Mouse (Mus musculus) retina, embryonic 14.5 days (tissue): ENCODE measurements around the gene Cybrd1.

Experiments
- DNase-seq: peaks from one replicate; pipeline ENCODE4 v3.0.0-alpha.2; 2015; ENCODE audit warnings: low spot score

Gene Cybrd1

GRCm38 (mm10) chr2:71117797-71118708 is at the start of gene Cybrd1:
Gene Cybrd1, plus strand, starts transcription at chr2:71117923.
- DNase-seq, result peak; percentile 37

DNA sequence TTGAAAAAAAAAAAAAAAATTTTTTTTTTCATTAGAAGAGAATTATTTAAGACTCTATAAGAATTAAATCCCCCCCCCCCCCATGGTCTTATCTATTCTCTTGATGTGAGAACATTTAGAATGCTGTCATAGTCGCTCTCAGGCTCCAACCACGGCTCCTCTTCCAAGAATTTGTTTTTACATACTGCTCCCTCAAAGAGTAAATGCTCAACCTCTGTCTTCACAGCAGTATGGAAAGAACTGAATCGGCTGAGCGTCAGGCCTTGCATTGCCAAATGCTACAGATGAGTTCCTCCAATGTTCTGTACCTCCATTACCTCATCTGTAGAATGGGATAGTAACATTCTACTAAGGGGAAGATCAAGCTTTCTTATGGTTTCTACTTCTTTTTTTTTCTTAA is 46.1 kb upstream of the Cybrd1 start:
- DNase-seq, result no peak

DNA sequence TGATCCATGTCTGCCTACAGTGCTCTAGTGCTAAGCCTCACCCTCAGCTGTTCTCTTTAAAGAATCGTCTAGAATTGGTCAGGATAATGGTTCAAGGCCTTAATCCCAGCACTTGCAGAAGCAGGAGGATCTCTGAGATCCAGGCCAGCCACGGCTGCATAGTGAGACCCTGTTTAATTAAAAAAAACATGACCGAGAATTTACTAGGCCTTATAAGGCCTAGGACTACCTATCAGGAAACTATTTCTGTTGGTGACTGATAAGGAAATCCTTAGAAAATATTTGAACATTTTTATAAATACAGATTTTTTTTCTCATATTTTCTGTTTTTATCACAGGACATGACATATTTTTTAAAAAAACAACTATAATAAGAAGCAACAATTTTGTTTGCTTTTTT is 44.4 kb upstream of the Cybrd1 start:
- no peak for DNase-seq

- DNase-seq, result no peak
Measured at GRCm38 (mm10) chr2:71073828-71074227, 43.9 kb upstream of the Cybrd1 start.

DNA sequence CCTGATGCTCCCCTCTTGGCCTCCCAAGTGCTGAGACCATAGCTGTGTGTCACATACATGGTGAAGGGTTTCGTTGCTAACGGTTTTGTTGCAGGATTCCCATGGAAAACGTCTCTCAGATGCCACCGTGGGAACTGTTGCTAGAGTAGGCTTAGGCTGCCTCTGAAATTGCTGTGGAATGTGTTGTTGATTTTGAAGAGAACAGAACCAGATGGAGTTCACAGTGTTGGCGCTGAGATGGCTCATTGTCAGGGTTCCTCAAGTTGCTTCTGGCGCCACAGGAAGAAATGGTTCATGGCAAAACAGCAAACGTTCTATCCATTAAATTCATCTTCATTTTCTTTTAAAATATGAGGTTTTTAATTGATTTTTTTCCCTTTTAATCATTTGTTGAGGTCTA is 35.3 kb upstream of the Cybrd1 start:
- no peak for DNase-seq

- no peak for DNase-seq
Measured at GRCm38 (mm10) chr2:71083454-71084193, 34.1 kb upstream of the Cybrd1 start.

DNA sequence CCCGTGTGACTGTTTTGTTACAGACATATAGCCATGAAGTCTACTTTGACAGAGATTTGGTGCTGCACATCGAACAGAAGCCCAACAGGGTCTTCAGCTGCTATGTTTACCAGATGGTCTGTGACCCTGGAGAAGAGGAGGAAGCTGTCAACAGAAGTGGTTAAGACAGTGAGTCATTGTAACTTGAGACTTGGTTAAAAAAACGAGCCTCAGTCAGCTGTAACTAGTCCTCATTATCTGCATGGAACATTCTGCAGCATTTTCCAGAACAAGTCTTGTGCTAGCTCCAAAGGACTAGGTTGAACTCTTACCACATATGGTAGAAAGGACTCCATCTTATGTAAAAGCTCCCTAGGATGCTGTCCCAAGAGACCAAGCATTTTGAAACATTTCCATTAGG is 28.0 kb upstream of the Cybrd1 start:
- DNase-seq, result no peak

GRCm38 (mm10) chr2:71090660-71091445 is 26.9 kb upstream of the Cybrd1 start:
- peak; percentile 47 for DNase-seq

- DNase-seq, result no peak
Measured at GRCm38 (mm10) chr2:71096170-71096569, 21.6 kb upstream of the Cybrd1 start.

DNA sequence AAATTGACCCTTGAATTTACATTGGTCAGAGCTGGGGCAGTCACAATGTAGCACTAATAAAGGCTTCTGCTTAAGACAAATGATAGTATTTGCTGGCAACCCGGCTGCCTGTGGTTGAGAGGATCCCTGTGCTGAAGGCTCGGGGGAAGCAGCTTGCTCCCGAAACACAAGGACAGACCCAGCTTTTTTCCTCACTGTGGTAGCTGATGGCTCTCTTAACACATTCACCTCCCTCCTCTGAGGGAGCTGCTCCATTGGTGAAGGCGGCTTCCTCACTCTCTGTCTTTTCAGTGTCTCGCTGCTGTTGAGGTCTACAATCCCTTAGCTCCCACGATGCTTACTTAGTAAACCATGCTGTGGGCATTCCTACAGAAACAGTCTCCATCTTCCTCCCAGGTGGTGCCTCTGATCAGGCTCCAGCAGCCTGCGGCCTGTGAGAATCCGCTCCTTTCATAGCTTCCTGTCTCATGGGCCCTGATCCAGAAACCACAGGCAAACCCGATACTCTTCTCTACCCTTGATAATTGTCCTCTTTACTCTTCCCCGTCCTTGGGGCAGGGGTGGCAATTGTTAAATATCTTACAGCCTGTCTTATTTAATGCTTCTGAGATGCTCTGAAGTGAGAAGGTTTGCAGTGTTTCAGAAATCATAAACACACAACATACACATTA is 15.0 kb upstream of the Cybrd1 start:
- DNase-seq, result no peak

GRCm38 (mm10) chr2:71103292-71103680 is 14.4 kb upstream of the Cybrd1 start:
- DNase-seq, result no peak

- no peak for DNase-seq
Measured at GRCm38 (mm10) chr2:71104696-71105095, 13.0 kb upstream of the Cybrd1 start.

DNA sequence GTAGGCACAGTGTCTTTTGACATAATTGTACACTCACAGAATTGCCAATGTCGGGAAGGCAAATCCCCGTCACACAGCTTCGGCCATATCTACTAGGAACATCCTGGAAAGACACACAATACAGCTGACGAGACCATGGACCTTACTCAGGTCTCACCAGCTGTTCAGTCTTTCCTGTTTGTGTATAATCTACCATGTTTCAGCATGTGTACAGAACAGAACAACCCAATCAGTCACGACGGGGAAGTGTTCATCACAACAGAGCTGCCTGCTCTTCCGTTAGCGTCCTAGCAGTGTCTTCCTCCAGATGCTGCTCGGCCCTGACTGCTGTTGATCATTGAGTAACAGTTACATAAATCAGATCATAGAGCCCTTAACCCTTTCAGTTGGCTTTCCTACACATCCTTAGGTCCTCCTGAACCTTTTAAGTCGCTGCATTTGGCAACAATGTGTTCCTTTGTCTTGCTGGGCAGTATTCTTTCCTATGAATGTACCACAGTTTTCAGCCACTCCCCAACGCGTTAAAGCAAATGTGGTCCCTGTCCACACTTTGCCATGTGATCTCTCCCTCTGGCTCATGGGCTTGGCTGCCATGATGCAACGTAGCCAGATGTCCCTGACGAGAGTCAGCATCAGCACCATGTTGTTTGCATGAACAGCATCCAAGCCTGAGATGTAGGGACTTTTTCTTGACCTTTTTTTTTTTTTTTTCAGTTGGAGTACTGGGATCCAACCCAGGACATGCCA is 12.1 kb upstream of the Cybrd1 start:
- DNase-seq, result no peak

- DNase-seq, result no peak
Measured at GRCm38 (mm10) chr2:71107225-71107624, 10.5 kb upstream of the Cybrd1 start.

DNA sequence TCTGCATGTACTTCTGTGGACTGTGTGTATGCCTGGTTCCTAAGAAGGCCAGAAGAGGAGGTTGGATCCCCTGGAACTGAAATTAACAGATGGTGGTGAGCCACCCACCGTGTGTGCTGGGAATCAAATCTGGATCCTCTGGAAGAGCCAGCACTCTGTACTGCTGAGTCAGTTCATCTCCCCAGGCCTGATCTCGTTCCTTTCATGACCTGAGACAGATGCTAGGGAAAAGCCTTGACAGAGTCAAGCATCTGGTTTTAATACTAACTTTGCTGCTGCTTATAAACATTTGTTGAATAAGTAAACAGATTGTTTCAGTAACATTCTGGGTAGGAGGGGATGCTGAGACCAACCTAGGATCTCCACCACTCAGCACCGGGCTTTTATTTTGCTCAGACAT is 9.2 kb upstream of the Cybrd1 start:
- DNase-seq, result no peak

- no peak for DNase-seq
Measured at GRCm38 (mm10) chr2:71113489-71114171, 4.1 kb upstream of the Cybrd1 start.

DNA sequence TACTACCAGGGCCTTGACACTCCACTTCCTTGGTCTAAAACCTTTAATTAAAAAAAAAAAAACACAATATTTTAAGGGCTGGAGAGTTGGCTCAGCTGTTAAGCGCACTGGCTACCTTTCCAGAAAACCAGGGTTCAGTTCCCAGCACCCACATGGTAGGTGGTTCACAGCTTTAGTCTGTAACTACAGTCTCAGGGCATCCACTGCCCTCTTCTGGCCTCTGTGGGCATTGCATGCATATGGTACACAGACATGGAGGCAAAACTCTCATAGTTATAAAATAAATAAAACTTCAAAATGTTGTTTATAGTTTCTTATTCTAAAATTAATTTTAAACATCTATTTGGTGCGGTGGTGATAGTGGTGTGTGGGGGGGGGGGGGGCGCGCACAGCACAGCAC is 1.6 kb upstream of the Cybrd1 start:
- no peak for DNase-seq

- no peak for DNase-seq
Measured at GRCm38 (mm10) chr2:71120844-71121243, 3.1 kb downstream of the Cybrd1 start.

GRCm38 (mm10) chr2:71121406-71121805 is 3.7 kb downstream of the Cybrd1 start:
- no peak for DNase-seq

GRCm38 (mm10) chr2:71122268-71123029 is 4.7 kb downstream of the Cybrd1 start:
- DNase-seq, result no peak
